Mouse (Mus musculus): ENCODE data around the gene Slc35e4. TPM values are rescaled to one million over a fixed set of nuclear protein-coding genes. Genes with fewer than 3 reads are reported as not detected.

Slc35e4 gene
- polyA plus RNA-seq, 2 experiments from 2014 or later, result 0.75 to 2.2 TPM

- ATAC-seq, result no peak
Measured at GRCm38 (mm10) chr11:3862661-3863453, 51.6 kb downstream of the Slc35e4 start.

- ATAC-seq, result no peak
Measured at GRCm38 (mm10) chr11:3860361-3860760, 54.1 kb downstream of the Slc35e4 start.

- no peak for ATAC-seq
Measured at GRCm38 (mm10) chr11:3859778-3860177, 54.7 kb downstream of the Slc35e4 start.

- ATAC-seq, result no peak
Measured at GRCm38 (mm10) chr11:3857902-3858301, 56.6 kb downstream of the Slc35e4 start.

Other genes starting within 250 kb of the Slc35e4 start
- not detected for gene Osbp2, start 50.8 kb downstream of the Slc35e4 start, polyA plus RNA-seq (2017; shearing (Covaris generic))
- gene 4921536K21Rik, start 19.6 kb downstream of the Slc35e4 start, polyA plus RNA-seq (2017; shearing (Covaris generic)), result not detected
- gene Dusp18, start 19.4 kb downstream of the Slc35e4 start, polyA plus RNA-seq (2017; shearing (Covaris generic)), result under 1 TPM; 0.36 to 0.63 TPM
- gene Tcn2, start 17.5 kb upstream of the Slc35e4 start, polyA plus RNA-seq (2017; shearing (Covaris generic)), result 10 to 100 TPM; 28.0 to 31.2 TPM
- 100 to 1,000 TPM in 1 of 2 experiments, 10 to 100 TPM in 1; 82.0 to 111 TPM for gene Pes1, start 49.3 kb upstream of the Slc35e4 start, polyA plus RNA-seq (2017; shearing (Covaris generic))
- not detected for gene 4930556J24Rik, start 62.1 kb upstream of the Slc35e4 start, polyA plus RNA-seq (2017; shearing (Covaris generic))
- gene Gal3st1, start 69.0 kb upstream of the Slc35e4 start, polyA plus RNA-seq (2017; shearing (Covaris generic)), result not detected
- gene Sec14l4, start 116.8 kb upstream of the Slc35e4 start, polyA plus RNA-seq (2017; shearing (Covaris generic)), result not detected
- gene Sec14l3, start 150.2 kb upstream of the Slc35e4 start, polyA plus RNA-seq (2017; shearing (Covaris generic)), result not detected
- gene Mtfp1, start 180.8 kb upstream of the Slc35e4 start, polyA plus RNA-seq (2017; shearing (Covaris generic)), result 1 to 10 TPM; 1.2 to 1.8 TPM
- gene Sec14l2, start 208.8 kb upstream of the Slc35e4 start, polyA plus RNA-seq (2017; shearing (Covaris generic)), result 1 to 10 TPM in 1 of 2 experiments, under 1 TPM in 1; 0.71 to 3.8 TPM
- 10 to 100 TPM in 1 of 2 experiments, 1 to 10 TPM in 1; 7.3 to 11.2 TPM for gene Rnf215, start 220.5 kb upstream of the Slc35e4 start, polyA plus RNA-seq (2017; shearing (Covaris generic))
- gene Ccdc157, start 245.6 kb upstream of the Slc35e4 start, polyA plus RNA-seq (2017; shearing (Covaris generic)), result 1 to 10 TPM; 2.7 to 3.0 TPM
- 10 to 100 TPM; 57.5 to 68.2 TPM for gene Sf3a1, start 245.7 kb upstream of the Slc35e4 start, polyA plus RNA-seq (2017; shearing (Covaris generic))

Data from CD4-positive, CD25-positive, alpha-beta regulatory T cell, adult 4 months (primary cell).